Mouse (Mus musculus): ENCODE data around the gene Wars.

Wars gene

GRCm38 (mm10) chr12:108826282-108826957, 67.6 kb downstream of the Wars start:
- DNase-seq (ENCODE audit: low spot score in 2 of 2) = no peak

GRCm38 (mm10) chr12:108825561-108826224, 68.3 kb downstream of the Wars start:
- no peak for DNase-seq (ENCODE audit: low spot score in 2 of 2)

- no peak for DNase-seq (ENCODE audit: low spot score in 2 of 2)
These were observed 69.6 kb downstream of the Wars start for GRCm38 (mm10) chr12:108824225-108824874.

GRCm38 (mm10) chr12:108823036-108823435, 70.9 kb downstream of the Wars start:
- DNase-seq (ENCODE audit: low spot score in 2 of 2) = no peak

- DNase-seq (ENCODE audit: low spot score in 2 of 2) = no peak
These were observed 73.5 kb downstream of the Wars start for GRCm38 (mm10) chr12:108820461-108820860.

- DNase-seq (ENCODE audit: low spot score in 2 of 2) = no peak
These were observed 77.4 kb downstream of the Wars start for GRCm38 (mm10) chr12:108816569-108816968.

- peak in 1 of 2 experiments; percentile 47 for DNase-seq (ENCODE audit: low spot score in 2 of 2)
These were observed 79.5 kb downstream of the Wars start for GRCm38 (mm10) chr12:108814470-108814869.

- DNase-seq (ENCODE audit: low spot score in 2 of 2) = no peak
These were observed 81.5 kb downstream of the Wars start for GRCm38 (mm10) chr12:108812463-108812862.

GRCm38 (mm10) chr12:108811133-108811532, 82.8 kb downstream of the Wars start:
- DNase-seq (ENCODE audit: low spot score in 2 of 2) = peak; percentile 34 to 35

GRCm38 (mm10) chr12:108810309-108810708, 83.7 kb downstream of the Wars start:
- DNase-seq (ENCODE audit: low spot score in 2 of 2) = no peak

All from right cerebral cortex, adult 2 months (tissue).